Mouse (Mus musculus) cerebellum, adult 9-10 months (tissue): ENCODE data around the gene Slc6a21.

Source experiments
- DNase-seq: peaks from one replicate; pipeline ENCODE4 v3.0.0; 2022

The Slc6a21 gene

DNA sequence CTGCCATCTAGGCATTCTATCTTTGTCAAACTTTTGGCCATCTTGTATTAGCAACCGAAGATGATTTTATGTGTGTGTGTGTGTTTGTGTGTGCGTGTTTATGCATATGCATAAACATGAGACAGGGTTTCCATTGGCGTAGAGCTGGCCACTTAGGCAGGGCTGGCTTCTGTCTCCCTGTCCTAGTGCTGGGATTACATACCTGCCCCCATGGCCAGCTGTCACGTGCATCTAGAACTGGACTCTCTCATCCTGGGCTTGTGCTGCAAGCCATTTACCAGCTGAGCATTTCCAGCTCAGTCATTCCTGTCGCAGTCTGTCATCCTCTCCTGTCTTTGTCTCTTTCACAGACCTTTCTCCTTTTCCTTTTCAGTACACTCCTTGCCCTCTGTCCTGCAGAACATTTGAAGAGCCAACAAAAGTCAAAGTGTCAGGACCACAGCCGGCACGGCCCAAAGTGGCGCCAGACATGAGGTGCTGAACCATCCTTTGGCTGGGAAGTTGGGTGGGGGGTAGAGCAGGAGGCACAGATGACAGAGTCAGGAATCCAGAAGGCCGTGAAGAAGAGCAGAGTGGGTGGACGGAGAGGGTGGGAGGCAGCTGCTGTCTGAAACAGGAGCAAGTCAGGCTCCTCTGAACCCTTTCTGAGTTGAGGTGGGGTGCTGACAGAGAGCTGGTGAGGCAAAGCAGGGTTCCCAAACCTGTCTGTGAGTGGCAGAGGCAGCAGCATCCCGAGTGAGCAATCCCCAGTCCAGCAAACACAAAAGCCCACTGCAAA, 20.1 kb upstream of the Slc6a21 start:
- no peak for DNase-seq

GRCm38 (mm10) chr7:45259281-45259680, 18.0 kb upstream of the Slc6a21 start:
- DNase-seq: no peak

DNA sequence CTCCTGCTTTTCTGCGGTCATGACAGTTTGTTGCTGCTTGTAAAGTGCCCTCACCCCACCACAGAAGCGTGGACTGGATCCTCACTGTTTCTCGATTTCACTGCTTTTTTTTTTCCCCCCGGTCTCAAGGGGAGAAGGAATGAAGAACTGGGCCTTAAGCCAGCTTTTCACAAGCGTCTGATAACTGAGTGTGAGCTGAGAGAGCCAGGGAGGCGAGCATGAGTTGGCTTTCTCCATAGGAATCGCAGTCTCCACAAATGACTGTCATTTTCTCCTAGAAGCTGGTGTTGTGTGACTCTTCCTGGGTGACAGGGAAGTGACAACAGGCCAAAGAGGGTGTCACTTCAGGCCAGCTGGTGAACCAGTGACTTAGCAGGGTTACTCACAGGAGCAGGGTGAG, 15.0 kb upstream of the Slc6a21 start:
- no peak for DNase-seq

GRCm38 (mm10) chr7:45263006-45263607, 14.2 kb upstream of the Slc6a21 start:
- DNase-seq: no peak

DNA sequence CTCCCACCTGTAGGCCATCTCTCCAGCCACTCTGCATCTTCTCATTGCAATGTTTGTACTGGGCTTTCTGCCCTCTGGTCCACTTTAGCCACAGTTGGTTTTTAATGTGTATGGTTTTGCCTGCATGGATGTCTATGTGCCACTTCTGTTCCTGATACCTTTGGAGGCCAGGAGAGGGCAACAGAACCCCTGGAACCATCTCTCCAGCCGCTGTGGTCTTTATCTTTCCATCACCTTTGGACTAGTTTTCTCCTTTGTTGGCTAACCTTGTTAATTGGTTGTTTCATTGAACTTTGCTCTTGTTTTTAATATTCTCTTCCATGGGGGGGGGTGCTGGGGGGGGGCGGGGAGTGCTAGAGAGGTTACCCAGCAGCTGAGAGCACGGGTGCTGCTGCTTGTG, 13.0 kb upstream of the Slc6a21 start:
- no peak for DNase-seq

DNA sequence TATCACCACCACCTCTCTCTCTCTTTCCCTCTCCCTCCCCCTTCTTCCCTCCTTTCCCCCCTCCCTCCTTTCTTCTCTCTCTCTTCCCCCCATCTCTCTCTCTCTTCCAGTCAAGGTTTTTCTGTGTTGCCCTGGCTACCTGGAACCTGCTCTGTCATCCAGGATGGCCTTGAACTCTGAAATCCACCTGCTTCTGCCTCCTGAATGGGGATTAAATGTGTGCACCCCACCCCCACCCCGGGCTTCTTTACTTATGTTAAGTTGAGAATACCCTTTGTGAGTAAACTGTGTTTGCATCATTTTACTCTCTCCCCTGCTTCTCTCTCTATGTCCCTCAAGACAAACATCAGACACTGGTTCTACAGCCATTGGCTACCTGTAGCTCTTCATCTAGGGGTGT, 11.8 kb upstream of the Slc6a21 start:
- no peak for DNase-seq

- no peak for DNase-seq
Observed at GRCm38 (mm10) chr7:45272786-45273412, 4.4 kb upstream of the Slc6a21 start.

GRCm38 (mm10) chr7:45273672-45274071, 3.6 kb upstream of the Slc6a21 start:
- no peak for DNase-seq

GRCm38 (mm10) chr7:45286486-45286885, 9.2 kb downstream of the Slc6a21 start:
- no peak for DNase-seq

DNA sequence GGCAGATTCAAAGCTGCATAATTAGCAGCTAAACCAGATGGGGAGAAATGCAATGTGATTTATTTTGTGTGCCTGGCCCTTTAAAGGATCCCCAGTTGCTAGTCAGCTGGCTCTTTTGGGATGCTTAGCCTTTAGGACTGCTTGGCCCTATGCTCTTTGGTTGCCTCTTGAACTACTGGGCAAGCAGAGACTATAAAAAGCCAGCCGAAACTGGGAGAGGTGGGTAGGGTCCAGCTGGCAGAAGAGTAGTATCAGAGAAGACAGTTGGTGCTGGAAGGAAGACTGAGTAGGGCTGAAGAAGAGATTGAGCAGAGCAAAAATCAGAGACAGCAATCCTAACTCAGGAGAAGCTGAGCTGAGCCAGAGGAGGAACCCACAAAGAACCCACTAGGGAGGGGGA, 19.3 kb downstream of the Slc6a21 start:
- DNase-seq: no peak

GRCm38 (mm10) chr7:45297563-45297962, 20.2 kb downstream of the Slc6a21 start:
- DNase-seq: no peak

GRCm38 (mm10) chr7:45299752-45300151, 22.4 kb downstream of the Slc6a21 start:
- peak; percentile 50 for DNase-seq

- DNase-seq: peak; percentile 74
Observed at GRCm38 (mm10) chr7:45300270-45300669, 23.0 kb downstream of the Slc6a21 start.

- DNase-seq: no peak
Observed at GRCm38 (mm10) chr7:45302626-45303025, 25.3 kb downstream of the Slc6a21 start.

DNA sequence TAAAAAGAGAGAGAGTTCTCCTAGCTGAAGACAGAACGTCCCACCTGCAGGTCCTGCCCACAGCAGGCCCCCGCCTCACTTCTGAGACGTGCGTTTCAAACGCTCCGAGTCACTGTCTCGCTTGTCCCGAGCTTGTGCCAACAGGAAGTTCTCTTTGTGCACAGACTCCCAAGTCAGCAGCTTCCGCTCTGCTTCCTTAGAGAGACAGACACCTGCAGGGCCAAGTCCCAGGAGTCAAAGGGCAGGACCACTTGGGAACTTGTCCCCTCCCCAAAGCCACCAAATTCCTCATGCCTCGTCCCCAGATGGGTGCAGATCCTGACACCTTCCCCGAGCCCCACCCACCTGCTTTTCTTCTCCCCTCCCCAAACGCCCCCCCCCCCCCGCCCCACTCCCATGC, 27.6 kb downstream of the Slc6a21 start:
- peak; percentile 39 for DNase-seq

- peak; percentile 91 for DNase-seq
Observed at GRCm38 (mm10) chr7:45305275-45305674, 28.0 kb downstream of the Slc6a21 start.

GRCm38 (mm10) chr7:45308551-45309240, 31.4 kb downstream of the Slc6a21 start:
- DNase-seq: no peak

DNA sequence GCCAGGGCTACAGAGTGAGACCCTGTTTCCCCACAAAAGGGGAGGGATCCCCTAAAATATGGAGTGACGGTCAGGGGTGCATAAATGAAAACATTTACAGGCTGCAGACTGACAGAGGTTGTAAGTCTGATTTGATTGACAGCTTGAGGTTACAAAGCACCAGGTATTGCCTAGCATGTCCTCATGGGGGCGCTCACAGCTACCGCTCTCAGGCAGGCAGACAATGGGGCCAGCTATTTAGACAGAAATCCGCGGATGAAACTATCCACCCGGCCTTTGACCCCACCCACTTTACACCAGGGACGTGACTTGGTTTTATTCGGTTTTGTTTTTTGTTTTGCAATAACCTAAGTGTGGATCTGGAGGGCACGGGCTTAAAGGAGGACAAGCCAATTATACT, 32.1 kb downstream of the Slc6a21 start:
- peak; percentile 59 for DNase-seq

GRCm38 (mm10) chr7:45312023-45312422, 34.7 kb downstream of the Slc6a21 start:
- no peak for DNase-seq

GRCm38 (mm10) chr7:45312686-45313453, 35.6 kb downstream of the Slc6a21 start:
- DNase-seq: no peak

DNA sequence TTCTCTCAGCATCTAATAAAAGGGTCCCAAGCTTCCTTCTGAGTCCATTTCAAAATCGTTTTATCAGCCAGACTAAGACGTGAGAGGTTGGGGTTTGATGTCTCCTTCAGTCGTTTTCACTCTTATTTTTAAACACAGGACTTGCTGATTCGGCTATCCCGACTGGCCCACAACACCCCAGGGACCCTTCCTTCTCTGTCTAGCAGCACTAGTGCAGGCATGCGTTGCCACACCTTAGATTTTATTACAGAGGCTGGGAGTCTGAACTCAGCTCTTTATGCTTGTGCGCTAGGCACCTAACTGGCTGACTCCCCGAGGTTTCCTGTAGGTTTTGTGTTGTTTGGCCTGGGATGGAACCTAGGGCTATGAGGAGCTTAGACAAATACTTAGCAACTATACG, 36.2 kb downstream of the Slc6a21 start:
- no peak for DNase-seq

DNA sequence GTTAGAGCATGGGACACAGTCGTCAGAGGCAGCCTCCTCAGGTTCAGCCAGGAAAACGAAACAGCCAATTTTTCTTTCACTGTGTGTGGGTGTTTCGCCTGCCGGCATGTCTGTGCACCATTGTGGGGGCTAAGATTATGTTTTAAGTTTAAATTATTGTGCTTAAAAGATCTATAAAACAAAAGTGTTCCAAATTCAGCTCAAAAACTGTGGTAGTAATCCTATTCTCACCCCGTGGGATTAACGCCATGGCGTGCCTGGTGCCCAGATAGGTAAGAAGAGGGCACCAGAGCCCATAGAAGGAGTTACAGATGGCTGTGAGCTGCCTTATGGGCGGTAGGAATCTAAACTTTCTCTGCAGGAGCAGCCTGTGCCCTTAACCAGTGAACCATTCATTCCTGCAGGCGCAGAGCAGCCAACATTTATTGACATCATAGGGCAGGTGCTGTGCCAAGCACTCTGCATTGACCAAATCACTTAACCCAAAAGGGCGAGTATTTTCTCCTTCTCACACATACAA, 37.9 kb downstream of the Slc6a21 start:
- no peak for DNase-seq

DNA sequence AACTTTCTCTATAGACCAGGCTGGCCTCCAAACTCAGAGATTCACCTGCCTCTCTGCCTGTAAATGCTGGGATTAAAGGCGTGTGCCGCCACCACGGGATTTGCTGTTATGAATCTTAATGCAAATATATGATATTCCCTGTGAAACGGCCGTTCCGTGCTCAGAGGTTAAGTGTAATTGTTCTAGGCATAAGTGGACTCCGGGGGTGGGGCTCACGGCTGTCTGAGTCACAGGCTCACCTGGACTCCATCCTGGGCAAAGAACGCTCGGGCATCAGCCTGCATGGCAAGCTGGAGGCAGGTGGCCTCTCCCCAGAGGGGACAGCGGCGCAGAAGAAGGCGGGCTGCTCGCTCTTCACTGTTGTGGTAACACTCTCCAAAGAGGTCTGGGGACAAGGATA, 39.2 kb downstream of the Slc6a21 start:
- DNase-seq: no peak
